Mouse (Mus musculus): ENCODE results near the gene Gm48551. TPM values are rescaled to one million over a fixed set of nuclear protein-coding genes. Genes with fewer than 3 reads are reported as not detected.
A peak's percentile ranks its signal among the peaks of the same experiment; 100 is the strongest.

Gm48551 gene
- 6.2 and 6.6 TPM in 2 replicates for polyA plus RNA-seq (2015; fragmentation: Nextera tagmentation; extraction: Ambion mirVana)

GRCm38 (mm10) chr10:81383802-81384604 is at the start of gene Gm48551, which contains the start of gene Dohh:
Gm48551 (plus strand) TSS chr10:81384466.
Dohh (plus strand) TSS chr10:81384428.
- Histone ChIP-seq H3K4me1 (replicated peaks) (peaks cover 21% of the 10 kb centered on the region), H3K9ac (peak within 1 kb of the TSS; percentile 66), H3K4me2 (peak within 1 kb of the TSS; percentile 87), H3K9me3 (no peaks in the 10 kb centered on the region), H3K27me3 (no peaks in the 10 kb centered on the region), H3K4me3 (peak within 1 kb of the TSS; percentile 84), H3K36me3 (peaks cover 30% of the 10 kb centered on the region), H3K27ac (replicated peaks) (peak within 1 kb of the TSS; percentile 86)
- 8% methylated on average over 54 of the region's 54 CpGs for WGBS
- ATAC-seq (ENCODE audit: low FRiP score, low read depth) = peak; percentile 93

GRCm38 (mm10) chr10:81335393-81336340 is 48.6 kb upstream of the Gm48551 start:
- Histone ChIP-seq H3K9me3 (no peaks in the 10 kb centered on the region), H3K9ac (no peak overlapping the region), H3K27me3 (peaks cover 28% of the 10 kb centered on the region), H3K27ac (replicated peaks) (no peak overlapping the region; the same call in 1 of the 2 replicates), H3K36me3 (no peaks in the 10 kb centered on the region), H3K4me2 (no peak overlapping the region), H3K4me3 (no peak overlapping the region), H3K4me1 (replicated peaks) (no peaks in the 10 kb centered on the region; the same call in 1 of the 2 replicates)
- no peak; the same call in 1 of the 2 replicates for ATAC-seq (ENCODE audit: low FRiP score, low read depth)
- WGBS = 38% methylated on average over 17 of the region's 19 CpGs

- no peak overlapping the region for H3K4me2 ChIP-seq
- H3K27me3 ChIP-seq = peaks cover 35% of the 10 kb centered on the region
- ATAC-seq (ENCODE audit: low FRiP score, low read depth) = no peak
- H3K36me3 ChIP-seq = no peaks in the 10 kb centered on the region
- WGBS = 94% methylated on average over 4 of the region's 4 CpGs
- H3K9me3 ChIP-seq = no peaks in the 10 kb centered on the region
- no peaks in the 10 kb centered on the region; the same call in 1 of the 2 replicates for H3K4me1 ChIP-seq (replicated peaks)
- no peak overlapping the region for H3K9ac ChIP-seq
- no peak overlapping the region for H3K4me3 ChIP-seq
- H3K27ac ChIP-seq (replicated peaks) = no peak overlapping the region
These were observed 47.7 kb upstream of the Gm48551 start for GRCm38 (mm10) chr10:81336558-81336957.

GRCm38 (mm10) chr10:81340551-81341332 is 43.5 kb upstream of the Gm48551 start:
- H3K27me3 ChIP-seq = peaks cover 50% of the 10 kb centered on the region
- no peak overlapping the region for H3K4me3 ChIP-seq
- H3K4me1 ChIP-seq (replicated peaks) = peaks cover 9% of the 10 kb centered on the region
- no peaks in the 10 kb centered on the region for H3K36me3 ChIP-seq
- no peak overlapping the region for H3K9ac ChIP-seq
- H3K9me3 ChIP-seq = no peaks in the 10 kb centered on the region
- 27% methylated on average over 17 of the region's 17 CpGs for WGBS
- H3K4me2 ChIP-seq = no peak overlapping the region
- no peak for ATAC-seq (ENCODE audit: low FRiP score, low read depth)
- H3K27ac ChIP-seq (replicated peaks) = no peak overlapping the region

GRCm38 (mm10) chr10:81341333-81341949 is 42.8 kb upstream of the Gm48551 start:
- Histone ChIP-seq H3K36me3 (no peaks in the 10 kb centered on the region), H3K27me3 (peaks cover 50% of the 10 kb centered on the region), H3K4me1 (replicated peaks) (peaks cover 11% of the 10 kb centered on the region), H3K4me3 (no peak overlapping the region), H3K4me2 (no peak overlapping the region), H3K9ac (no peak overlapping the region), H3K9me3 (no peaks in the 10 kb centered on the region), H3K27ac (replicated peaks) (no peak overlapping the region)
- WGBS = 32% methylated on average over 16 of the region's 16 CpGs
- no peak for ATAC-seq (ENCODE audit: low FRiP score, low read depth)

GRCm38 (mm10) chr10:81342686-81343505 is 41.4 kb upstream of the Gm48551 start, which contains the start of gene Gipc3:
Gipc3 (minus strand) TSS chr10:81343266.
- Histone ChIP-seq H3K4me3 (peak within 1 kb of the TSS; percentile 38), H3K9ac (peak within 1 kb of the TSS; percentile 41), H3K9me3 (no peaks in the 10 kb centered on the region), H3K27me3 (peaks cover 48% of the 10 kb centered on the region), H3K36me3 (no peaks in the 10 kb centered on the region), H3K4me1 (replicated peaks) (peaks cover 20% of the 10 kb centered on the region), H3K4me2 (peak within 1 kb of the TSS; percentile 85), H3K27ac (replicated peaks) (no peak within 1 kb of the TSS)
- no peak for ATAC-seq (ENCODE audit: low FRiP score, low read depth)
- 7% methylated on average over 62 of the region's 67 CpGs for WGBS

GRCm38 (mm10) chr10:81344421-81345161 is 39.7 kb upstream of the Gm48551 start:
- H3K27ac ChIP-seq (replicated peaks) = no peak overlapping the region
- no peaks in the 10 kb centered on the region for H3K9me3 ChIP-seq
- no peak overlapping the region for H3K9ac ChIP-seq
- H3K4me1 ChIP-seq (replicated peaks) = peaks cover 29% of the 10 kb centered on the region
- peaks cover 49% of the 10 kb centered on the region for H3K27me3 ChIP-seq
- no peak for ATAC-seq (ENCODE audit: low FRiP score, low read depth)
- H3K4me2 ChIP-seq = no peak overlapping the region
- no peak overlapping the region for H3K4me3 ChIP-seq
- 59% methylated on average over 8 of the region's 8 CpGs for WGBS
- no peaks in the 10 kb centered on the region for H3K36me3 ChIP-seq

GRCm38 (mm10) chr10:81345162-81345534 is 39.1 kb upstream of the Gm48551 start:
- H3K27me3 ChIP-seq = peaks cover 49% of the 10 kb centered on the region
- H3K27ac ChIP-seq (replicated peaks) = no peak overlapping the region
- H3K36me3 ChIP-seq = no peaks in the 10 kb centered on the region
- no peak overlapping the region for H3K9ac ChIP-seq
- H3K4me1 ChIP-seq (replicated peaks) = peaks cover 35% of the 10 kb centered on the region
- no peak overlapping the region for H3K4me2 ChIP-seq
- 84% methylated on average over 4 of the region's 4 CpGs for WGBS
- no peaks in the 10 kb centered on the region for H3K9me3 ChIP-seq
- no peak for ATAC-seq (ENCODE audit: low FRiP score, low read depth)
- no peak overlapping the region for H3K4me3 ChIP-seq

GRCm38 (mm10) chr10:81346453-81347067 is 37.7 kb upstream of the Gm48551 start:
- no peaks in the 10 kb centered on the region for H3K36me3 ChIP-seq
- peak overlapping the region; percentile 45 for H3K9ac ChIP-seq
- 12% methylated on average over 53 of the region's 55 CpGs for WGBS
- H3K9me3 ChIP-seq = no peaks in the 10 kb centered on the region
- peak overlapping the region; percentile 56 for H3K4me2 ChIP-seq
- peak; percentile 13; the same call in 1 of the 2 replicates for ATAC-seq (ENCODE audit: low FRiP score, low read depth)
- peaks cover 42% of the 10 kb centered on the region for H3K27me3 ChIP-seq
- H3K4me1 ChIP-seq (replicated peaks) = peaks cover 41% of the 10 kb centered on the region
- peak overlapping the region; percentile 33 for H3K4me3 ChIP-seq
- H3K27ac ChIP-seq (replicated peaks) = peak overlapping the region; percentile 54
